Mouse (Mus musculus): ENCODE data around the gene Arl2bp. TPM values are rescaled to one million over a fixed set of nuclear protein-coding genes. Genes with fewer than 3 reads are reported as not detected.

The Arl2bp gene
- polyA plus RNA-seq, 1 experiment from 2014 or later = 59.7 TPM

DNA sequence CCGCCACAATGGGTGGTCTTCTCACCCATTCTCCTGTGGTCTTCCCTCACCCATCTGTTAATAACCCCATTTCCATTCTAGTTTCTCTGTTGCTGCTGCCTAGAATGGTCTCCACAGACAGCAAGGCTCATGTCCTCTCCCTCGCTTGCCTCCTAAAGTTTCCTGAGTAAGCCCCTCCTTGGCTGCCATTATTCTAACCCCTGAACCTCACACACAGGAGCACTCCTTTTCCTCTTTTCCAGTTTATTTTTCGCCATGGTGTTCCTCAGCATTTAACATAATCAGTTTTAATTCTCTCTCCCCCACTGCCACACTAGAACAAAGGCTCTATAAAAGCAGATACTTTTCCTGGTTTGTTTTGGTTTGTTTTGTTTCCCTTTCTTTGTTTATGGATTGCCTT lies 13.4 kb upstream of the Arl2bp start:
- WGBS = 89% methylated on average over 3 of the region's 3 CpGs
- no peak for ATAC-seq (ENCODE audit: low FRiP score, low TSS enrichment)

DNA sequence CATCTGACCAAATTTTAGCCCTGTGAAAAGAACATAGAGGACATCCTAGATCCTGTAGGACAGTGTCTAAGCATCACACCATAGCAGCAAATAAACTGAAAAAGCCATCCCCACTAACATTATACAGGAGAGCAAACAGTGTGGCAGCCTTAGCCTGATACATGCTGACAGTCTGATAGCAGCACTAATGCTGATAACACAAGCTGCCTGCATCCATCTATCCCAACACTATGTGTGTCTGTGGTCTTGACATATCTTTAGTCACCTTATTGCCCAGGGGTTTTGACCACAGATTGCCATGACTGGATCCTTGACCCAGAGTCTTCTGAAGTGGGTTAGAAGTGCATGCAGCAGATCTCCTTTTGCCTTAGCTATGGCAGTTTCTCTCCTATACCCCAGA lies 11.4 kb upstream of the Arl2bp start:
- no peaks in the 10 kb centered on the region for H3K27me3 ChIP-seq (ENCODE audit: control insufficient read depth, insufficient read depth, low read length)
- no peak overlapping the region for H3K4me2 ChIP-seq (replicated peaks; ENCODE audit: low read depth, low read length)
- H3K9ac ChIP-seq (ENCODE audit: low read depth, low read length) = no peak overlapping the region
- H3K27ac ChIP-seq (ENCODE audit: low read depth, low read length) = no peak overlapping the region
- no peaks in the 10 kb centered on the region for H3K9me3 ChIP-seq (ENCODE audit: control insufficient read depth, low read length)
- peaks cover 46% of the 10 kb centered on the region for H3K36me3 ChIP-seq (ENCODE audit: control insufficient read depth, insufficient read depth, low read length)
- H3K4me1 ChIP-seq (ENCODE audit: control insufficient read depth, insufficient read depth, low read length) = no peaks in the 10 kb centered on the region
- ATAC-seq (ENCODE audit: low FRiP score, low TSS enrichment) = no peak
- no peak overlapping the region for H3K4me3 ChIP-seq (ENCODE audit: low read length)

More for the DNA sequence above, 13.4 kb upstream of the Arl2bp start:
- no peak overlapping the region for H3K9ac ChIP-seq (ENCODE audit: low read depth, low read length)
- H3K27ac ChIP-seq (ENCODE audit: low read depth, low read length) = no peak overlapping the region
- no peak overlapping the region for H3K4me2 ChIP-seq (replicated peaks; ENCODE audit: low read depth, low read length)
- H3K4me1 ChIP-seq (ENCODE audit: control insufficient read depth, insufficient read depth, low read length) = no peaks in the 10 kb centered on the region
- H3K4me3 ChIP-seq (ENCODE audit: low read length) = no peak overlapping the region
- H3K36me3 ChIP-seq (ENCODE audit: control insufficient read depth, insufficient read depth, low read length) = peaks cover 49% of the 10 kb centered on the region
- H3K9me3 ChIP-seq (ENCODE audit: control insufficient read depth, low read length) = no peaks in the 10 kb centered on the region
- no peaks in the 10 kb centered on the region for H3K27me3 ChIP-seq (ENCODE audit: control insufficient read depth, insufficient read depth, low read length)

DNA sequence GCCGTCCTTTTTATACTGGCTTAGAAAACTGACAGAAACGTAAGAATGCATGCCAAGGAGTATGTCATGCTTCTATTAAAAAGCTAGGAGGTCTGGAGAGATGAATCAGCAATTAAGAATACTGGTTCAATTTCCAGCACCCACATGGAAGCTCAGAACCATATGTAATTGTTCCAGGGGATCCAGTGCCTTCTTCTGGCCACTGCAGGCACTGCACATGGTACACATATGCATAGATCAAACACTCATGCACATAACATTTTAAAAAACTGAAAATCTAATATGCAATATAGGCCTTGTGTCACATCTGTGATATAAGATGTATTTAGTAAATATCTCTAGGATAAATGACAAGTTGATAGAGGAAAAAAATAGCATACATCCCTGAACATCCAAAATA lies 8.4 kb upstream of the Arl2bp start:
- Histone ChIP-seq H3K27ac (ENCODE audit: low read depth, low read length) (no peak overlapping the region), H3K36me3 (ENCODE audit: control insufficient read depth, insufficient read depth, low read length) (peaks cover 32% of the 10 kb centered on the region), H3K27me3 (ENCODE audit: control insufficient read depth, insufficient read depth, low read length) (no peaks in the 10 kb centered on the region), H3K4me1 (ENCODE audit: control insufficient read depth, insufficient read depth, low read length) (no peaks in the 10 kb centered on the region), H3K4me3 (ENCODE audit: low read length) (no peak overlapping the region), H3K4me2 (replicated peaks; ENCODE audit: low read depth, low read length) (no peak overlapping the region), H3K9me3 (ENCODE audit: control insufficient read depth, low read length) (no peaks in the 10 kb centered on the region), H3K9ac (ENCODE audit: low read depth, low read length) (no peak overlapping the region)
- ATAC-seq (ENCODE audit: low FRiP score, low TSS enrichment) = no peak
- WGBS = 94% methylated on average over 2 of the region's 2 CpGs

- Histone ChIP-seq H3K4me2 (replicated peaks; ENCODE audit: low read depth, low read length) (no peak overlapping the region), H3K36me3 (ENCODE audit: control insufficient read depth, insufficient read depth, low read length) (peaks cover 15% of the 10 kb centered on the region), H3K27me3 (ENCODE audit: control insufficient read depth, insufficient read depth, low read length) (no peaks in the 10 kb centered on the region), H3K27ac (ENCODE audit: low read depth, low read length) (no peak overlapping the region), H3K9me3 (ENCODE audit: control insufficient read depth, low read length) (no peaks in the 10 kb centered on the region), H3K4me1 (ENCODE audit: control insufficient read depth, insufficient read depth, low read length) (no peaks in the 10 kb centered on the region), H3K9ac (ENCODE audit: low read depth, low read length) (no peak overlapping the region), H3K4me3 (ENCODE audit: low read length) (no peak overlapping the region)
- no peak for ATAC-seq (ENCODE audit: low FRiP score, low TSS enrichment)
- 84% methylated on average over 4 of the region's 4 CpGs for WGBS
Observed at GRCm38 (mm10) chr8:94660418-94660817, 6.0 kb upstream of the Arl2bp start.

DNA sequence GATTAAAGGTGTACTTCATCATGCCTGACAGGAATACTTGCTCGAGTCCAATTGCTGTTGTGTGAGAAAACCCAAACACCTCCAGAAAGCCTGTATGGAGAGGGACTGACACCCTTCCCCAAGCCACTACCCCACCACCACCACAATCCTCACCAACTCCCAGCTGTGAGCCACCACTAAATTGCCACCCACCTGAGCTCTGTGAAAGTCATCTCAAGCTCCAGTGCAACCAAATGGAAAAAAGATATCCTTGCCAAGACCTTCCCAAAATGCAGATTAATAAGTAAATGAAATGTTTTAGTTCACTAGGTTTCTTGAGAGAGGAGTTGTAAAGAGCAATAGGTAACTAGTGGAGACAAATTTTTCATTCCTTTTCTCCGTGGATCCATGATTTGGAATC lies 1.7 kb upstream of the Arl2bp start:
- Histone ChIP-seq H3K36me3 (ENCODE audit: control insufficient read depth, insufficient read depth, low read length) (peaks cover 10% of the 10 kb centered on the region), H3K4me3 (ENCODE audit: low read length) (no peak overlapping the region), H3K4me2 (replicated peaks; ENCODE audit: low read depth, low read length) (no peak overlapping the region), H3K27me3 (ENCODE audit: control insufficient read depth, insufficient read depth, low read length) (no peaks in the 10 kb centered on the region), H3K9me3 (ENCODE audit: control insufficient read depth, low read length) (no peaks in the 10 kb centered on the region), H3K4me1 (ENCODE audit: control insufficient read depth, insufficient read depth, low read length) (0 out of 2 replicates have a peak, but pooled peaks cover 9% of the 10 kb centered on the region), H3K27ac (ENCODE audit: low read depth, low read length) (no peak overlapping the region), H3K9ac (ENCODE audit: low read depth, low read length) (no peak overlapping the region)
- no peak for ATAC-seq (ENCODE audit: low FRiP score, low TSS enrichment)
- WGBS = 78% methylated on average over 2 of the region's 2 CpGs

DNA sequence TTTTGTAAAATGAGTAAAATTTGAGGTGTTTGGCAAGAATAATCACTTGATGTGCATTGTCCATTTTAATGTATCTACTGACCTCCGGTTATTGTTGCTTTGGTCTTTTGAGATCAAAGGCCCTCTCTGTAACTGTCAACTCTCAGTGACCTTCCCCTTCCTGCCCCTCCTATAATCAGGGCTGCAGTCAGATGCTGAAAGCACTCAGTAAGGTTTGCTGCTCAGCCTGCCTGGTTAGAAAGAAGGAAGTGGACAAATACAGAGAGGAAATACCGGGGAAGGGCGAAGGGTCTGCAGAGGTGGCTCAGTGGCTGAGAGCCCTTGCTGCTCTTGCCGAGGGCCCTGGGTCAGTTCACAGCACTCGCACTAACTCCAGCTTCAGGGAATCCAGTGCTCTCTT lies 8.0 kb downstream of the Arl2bp start:
- Histone ChIP-seq H3K4me2 (replicated peaks; ENCODE audit: low read depth, low read length) (no peak overlapping the region), H3K9ac (ENCODE audit: low read depth, low read length) (no peak overlapping the region), H3K4me3 (ENCODE audit: low read length) (no peak overlapping the region), H3K27me3 (ENCODE audit: control insufficient read depth, insufficient read depth, low read length) (no peaks in the 10 kb centered on the region), H3K27ac (ENCODE audit: low read depth, low read length) (no peak overlapping the region), H3K4me1 (ENCODE audit: control insufficient read depth, insufficient read depth, low read length) (no peaks in the 10 kb centered on the region), H3K36me3 (ENCODE audit: control insufficient read depth, insufficient read depth, low read length) (peaks cover 49% of the 10 kb centered on the region), H3K9me3 (ENCODE audit: control insufficient read depth, low read length) (no peaks in the 10 kb centered on the region)
- no peak for ATAC-seq (ENCODE audit: low FRiP score, low TSS enrichment)
- WGBS = 67% methylated on average over 5 of the region's 5 CpGs

DNA sequence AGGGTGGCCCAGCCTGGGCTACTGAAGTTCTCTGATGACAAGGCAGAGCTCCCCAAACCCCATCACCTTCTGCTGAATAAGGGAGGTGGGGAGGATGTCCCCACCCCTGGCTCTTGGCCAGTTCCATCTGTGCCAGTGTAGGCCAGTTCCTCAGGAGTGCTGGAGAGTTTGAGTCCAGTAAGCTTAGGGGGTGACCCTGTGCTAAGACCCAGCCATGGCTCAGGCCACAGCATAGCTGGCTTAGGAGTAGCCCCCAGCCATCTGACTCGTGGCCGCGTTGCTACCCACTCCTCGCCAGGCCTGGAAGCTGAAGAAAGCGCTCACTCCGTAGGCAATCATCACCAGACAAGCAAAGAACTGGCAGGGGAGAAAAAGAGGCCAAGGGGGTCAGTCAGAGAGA lies 9.5 kb downstream of the Arl2bp start:
- 93% methylated on average over 6 of the region's 6 CpGs for WGBS
- H3K4me2 ChIP-seq (replicated peaks; ENCODE audit: low read depth, low read length) = no peak overlapping the region
- H3K9ac ChIP-seq (ENCODE audit: low read depth, low read length) = no peak overlapping the region
- no peaks in the 10 kb centered on the region for H3K4me1 ChIP-seq (ENCODE audit: control insufficient read depth, insufficient read depth, low read length)
- peaks cover 40% of the 10 kb centered on the region for H3K36me3 ChIP-seq (ENCODE audit: control insufficient read depth, insufficient read depth, low read length)
- no peaks in the 10 kb centered on the region for H3K9me3 ChIP-seq (ENCODE audit: control insufficient read depth, low read length)
- H3K27me3 ChIP-seq (ENCODE audit: control insufficient read depth, insufficient read depth, low read length) = no peaks in the 10 kb centered on the region
- no peak overlapping the region for H3K4me3 ChIP-seq (ENCODE audit: low read length)
- H3K27ac ChIP-seq (ENCODE audit: low read depth, low read length) = no peak overlapping the region
- ATAC-seq (ENCODE audit: low FRiP score, low TSS enrichment) = no peak

DNA sequence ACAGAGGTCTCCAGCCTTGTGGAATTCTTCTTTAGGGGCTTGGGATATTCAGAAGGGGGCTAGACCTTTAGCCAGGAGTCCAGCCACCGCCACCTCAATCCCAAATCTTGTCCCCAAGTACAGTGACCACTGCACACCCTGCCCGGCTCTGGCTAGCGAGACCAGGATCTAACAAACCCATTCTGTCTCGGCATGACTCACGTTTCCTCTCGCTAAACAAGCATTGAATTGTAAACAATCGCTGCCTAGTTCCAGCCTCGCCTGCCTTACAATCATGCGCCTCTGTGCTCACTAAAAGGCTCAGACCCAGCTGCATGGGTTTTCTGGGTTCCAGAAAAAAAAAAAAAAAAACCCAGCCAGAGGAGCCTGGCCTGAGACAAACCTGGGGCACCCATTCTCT lies 12.2 kb downstream of the Arl2bp start:
- 52% methylated on average over 9 of the region's 9 CpGs for WGBS
- no peaks in the 10 kb centered on the region for H3K27me3 ChIP-seq (ENCODE audit: control insufficient read depth, insufficient read depth, low read length)
- H3K9ac ChIP-seq (ENCODE audit: low read depth, low read length) = 0 out of 2 replicates have a peak overlapping the region, but pooled peaks have one; percentile 18
- peaks cover 13% of the 10 kb centered on the region for H3K36me3 ChIP-seq (ENCODE audit: control insufficient read depth, insufficient read depth, low read length)
- H3K27ac ChIP-seq (ENCODE audit: low read depth, low read length) = 0 out of 2 replicates have a peak overlapping the region, but pooled peaks have one; percentile 37
- 0 out of 2 replicates have a peak, but pooled peaks cover 6% of the 10 kb centered on the region for H3K4me1 ChIP-seq (ENCODE audit: control insufficient read depth, insufficient read depth, low read length)
- H3K4me3 ChIP-seq (ENCODE audit: low read length) = no peak overlapping the region
- ATAC-seq (ENCODE audit: low FRiP score, low TSS enrichment) = no peak
- no peaks in the 10 kb centered on the region for H3K9me3 ChIP-seq (ENCODE audit: control insufficient read depth, low read length)
- no peak overlapping the region for H3K4me2 ChIP-seq (replicated peaks; ENCODE audit: low read depth, low read length)

- Histone ChIP-seq H3K4me1 (ENCODE audit: control insufficient read depth, insufficient read depth, low read length) (0 out of 2 replicates have a peak, but pooled peaks cover 9% of the 10 kb centered on the region), H3K4me3 (ENCODE audit: low read length) (no peak overlapping the region)
- no peak for ATAC-seq (ENCODE audit: low FRiP score, low TSS enrichment)
Observed at GRCm38 (mm10) chr8:94680414-94680813, 14.0 kb downstream of the Arl2bp start.

More at GRCm38 (mm10) chr8:94680414-94680813, 14.0 kb downstream of the Arl2bp start:
- no peaks in the 10 kb centered on the region for H3K9me3 ChIP-seq (ENCODE audit: control insufficient read depth, low read length)
- no peak overlapping the region for H3K27ac ChIP-seq (ENCODE audit: low read depth, low read length)
- H3K27me3 ChIP-seq (ENCODE audit: control insufficient read depth, insufficient read depth, low read length) = no peaks in the 10 kb centered on the region
- WGBS = 84% methylated on average over 3 of the region's 3 CpGs
- no peak overlapping the region for H3K4me2 ChIP-seq (replicated peaks; ENCODE audit: low read depth, low read length)
- H3K36me3 ChIP-seq (ENCODE audit: control insufficient read depth, insufficient read depth, low read length) = no peaks in the 10 kb centered on the region
- H3K9ac ChIP-seq (ENCODE audit: low read depth, low read length) = no peak overlapping the region

Data from kidney, embryonic 14.5 days (tissue).